Mouse (Mus musculus) hindbrain, embryonic 11.5 days (tissue): ENCODE results near the gene Nat8f6. TPM values are rescaled to one million over a fixed set of nuclear protein-coding genes. Genes with fewer than 3 reads are reported as not detected.
"Not testable (repeated sequence)": the region's sequence is repeated elsewhere in the genome, so short reads cannot be mapped to it uniquely, and the experiment has no call there.

Experiments used
- ATAC-seq: fragments of 200-750 bp; cut with Nextera tagmentation; 2 replicates; pipeline ENCODE4 v1.8.0; 2017; ENCODE audit warnings: mild to moderate bottlenecking, moderate TSS enrichment, moderate library complexity; ENCODE audit not compliant: low FRiP score
- DNase-seq: peaks from one replicate; pipeline ENCODE4 v3.0.0-alpha.2; 2015; ENCODE audit warnings: low spot score
- H3K27ac ChIP-seq: fragments of 300-500 bp; sonication (generic); 2 replicates; pipeline ENCODE4 v1.5.1; 2014; ENCODE audit warnings: mild to moderate bottlenecking, low read depth, low read length
- H3K27me3 ChIP-seq: fragments of 300-500 bp; sonication (generic); 2 replicates; pipeline ENCODE4 v1.6.1; 2014; ENCODE audit warnings: mild to moderate bottlenecking, low read length, moderate library complexity, mixed read lengths; ENCODE audit not compliant: control insufficient read depth, insufficient read depth
- H3K36me3 ChIP-seq: fragments of 300-500 bp; sonication (generic); 2 replicates; pipeline ENCODE4 v1.6.1; 2014; ENCODE audit warnings: mild to moderate bottlenecking, low read length, moderate library complexity, mixed read lengths; ENCODE audit not compliant: control insufficient read depth, insufficient read depth
- H3K4me1 ChIP-seq: fragments of 300-500 bp; sonication (generic); replicated peaks from 2 replicates; pipeline ENCODE4 v1.6.1; 2014; ENCODE audit warnings: low read length, mixed read lengths; ENCODE audit not compliant: control insufficient read depth, insufficient read depth
- H3K4me2 ChIP-seq: fragments of 300-500 bp; sonication (generic); replicated peaks from 2 replicates; pipeline ENCODE4 v1.6.1; 2014; ENCODE audit warnings: mild to moderate bottlenecking, low read depth, low read length
- H3K4me3 ChIP-seq: fragments of 300-500 bp; sonication (generic); 2 replicates; pipeline ENCODE4 v1.5.1; 2014; ENCODE audit warnings: low read depth, low read length
- H3K9ac ChIP-seq: fragments of 300-500 bp; sonication (generic); 2 replicates; pipeline ENCODE4 v1.6.1; 2014; ENCODE audit warnings: low read depth, low read length
- H3K9me3 ChIP-seq: fragments of 300-500 bp; sonication (generic); 2 replicates; pipeline ENCODE4 v1.6.1; 2016; ENCODE audit warnings: low read length; ENCODE audit not compliant: control insufficient read depth
- WGBS: fragments of 180-500 bp; shearing (Covaris S2); extraction: QIAGEN DNeasy Blood & Tissue Kit; methylation state at CpG from one replicate; pipeline ENCODE4 v1.1.7; 2014; 5-methylcytosine and 5-hydroxymethylcytosine counted together
- polyA plus RNA-seq: library from polyadenylated mRNA; unstranded; fragments of >200 nt; fragmentation: Nextera tagmentation; extraction: Ambion mirVana; gene quantifications from 2 replicates; pipeline ENCODE4 v1.2.1, GENCODE M21; 2014

The Nat8f6 gene
- polyA plus RNA-seq, 1 experiment from 2014 or later: not detected

DNA sequence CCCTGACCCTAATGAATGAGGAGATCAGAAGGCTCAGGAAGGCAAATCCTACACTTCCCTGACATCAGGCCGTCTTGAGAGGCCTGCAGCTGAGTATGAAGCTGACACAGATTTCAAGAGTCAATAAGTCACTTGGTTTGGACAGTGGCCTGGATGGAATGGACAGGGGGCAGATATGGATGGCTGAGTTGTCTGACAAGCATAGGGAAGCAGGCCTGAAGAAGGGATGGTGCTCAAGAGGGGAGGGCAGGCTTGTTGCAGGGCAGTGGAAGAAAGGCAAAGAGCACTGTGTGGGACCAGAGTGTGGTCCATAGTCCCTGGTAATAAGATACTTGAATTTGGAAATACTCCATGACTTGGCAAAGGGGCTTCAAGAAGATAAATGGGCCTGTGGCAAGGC is 8.7 kb upstream of the Nat8f6 start:
- H3K4me1 ChIP-seq: no peaks in the 10 kb centered on the region
- DNase-seq (no peak), ATAC-seq (no peak)
- H3K4me2 ChIP-seq: no peak overlapping the region
- H3K27ac ChIP-seq: no peak overlapping the region
- no peaks in the 10 kb centered on the region for H3K9me3 ChIP-seq
- no peaks in the 10 kb centered on the region for H3K27me3 ChIP-seq
- H3K36me3 ChIP-seq: no peaks in the 10 kb centered on the region
- H3K4me3 ChIP-seq: no peak overlapping the region
- WGBS: 65% methylated on average over 1 of the region's 1 CpGs
- H3K9ac ChIP-seq: no peak overlapping the region

DNA sequence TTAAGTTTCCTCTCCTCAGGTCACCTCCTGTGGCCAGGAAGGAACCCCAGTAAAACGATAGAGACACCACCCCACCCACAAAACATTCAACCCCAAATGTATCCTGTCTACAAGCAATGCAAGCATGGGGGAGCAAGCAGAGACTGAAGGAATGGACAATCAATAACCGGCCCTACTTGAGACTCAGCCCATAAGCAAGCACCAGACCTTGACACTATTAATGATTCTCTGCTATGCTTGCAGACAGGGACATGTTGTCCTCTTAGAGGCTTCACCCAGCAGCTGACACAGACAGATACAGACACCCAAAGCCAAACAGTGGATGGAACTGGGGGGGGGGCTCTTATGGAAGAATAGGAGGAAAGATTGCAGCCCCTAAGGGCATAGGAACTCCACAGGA is 5.1 kb upstream of the Nat8f6 start:
- no peak for ATAC-seq

GRCm38 (mm10) chr6:85823382-85824090 is 2.8 kb upstream of the Nat8f6 start:
- H3K36me3 ChIP-seq: no peaks in the 10 kb centered on the region
- 84% methylated on average over 1 of the region's 1 CpGs for WGBS
- no peaks in the 10 kb centered on the region for H3K27me3 ChIP-seq
- no peaks in the 10 kb centered on the region for H3K4me1 ChIP-seq
- H3K4me3 ChIP-seq: no peak overlapping the region
- ATAC-seq: no peak
- no peak overlapping the region for H3K9ac ChIP-seq
- no peaks in the 10 kb centered on the region for H3K9me3 ChIP-seq
- no peak overlapping the region for H3K27ac ChIP-seq
- H3K4me2 ChIP-seq: no peak overlapping the region
- no peak for DNase-seq

More for the DNA sequence above, 5.1 kb upstream of the Nat8f6 start:
- Histone ChIP-seq H3K9ac (no peak overlapping the region), H3K27me3 (no peaks in the 10 kb centered on the region), H3K36me3 (no peaks in the 10 kb centered on the region), H3K9me3 (no peaks in the 10 kb centered on the region), H3K4me1 (no peaks in the 10 kb centered on the region), H3K27ac (no peak overlapping the region), H3K4me3 (no peak overlapping the region), H3K4me2 (no peak overlapping the region)
- WGBS: 86% methylated on average over 2 of the region's 2 CpGs
- DNase-seq: no peak

DNA sequence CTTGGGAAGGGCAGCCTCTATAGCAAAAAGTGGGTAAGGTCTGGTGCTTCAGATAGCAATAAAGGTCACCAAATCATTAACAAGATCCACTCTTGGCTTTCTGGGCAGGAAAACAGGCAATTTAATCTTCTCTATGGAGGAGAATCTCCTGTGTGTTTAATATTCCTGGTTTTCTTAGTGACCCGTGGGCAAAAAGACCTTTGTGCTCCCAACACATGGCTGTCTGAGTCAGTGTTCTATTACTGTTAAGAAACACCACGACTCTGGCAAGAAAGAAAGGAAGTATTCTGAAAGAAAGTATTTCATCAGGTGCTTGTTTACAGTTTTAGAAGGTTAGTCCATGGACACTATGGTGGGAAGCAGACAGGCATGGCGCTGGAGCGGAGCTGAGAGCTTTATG is 1.5 kb upstream of the Nat8f6 start:
- H3K4me2 ChIP-seq: no peak overlapping the region
- no peak for DNase-seq
- no peaks in the 10 kb centered on the region for H3K4me1 ChIP-seq
- no peak overlapping the region for H3K27ac ChIP-seq
- no peak overlapping the region for H3K9ac ChIP-seq
- H3K27me3 ChIP-seq: no peaks in the 10 kb centered on the region
- 85% methylated on average over 4 of the region's 4 CpGs for WGBS
- no peaks in the 10 kb centered on the region for H3K36me3 ChIP-seq
- no peaks in the 10 kb centered on the region for H3K9me3 ChIP-seq
- H3K4me3 ChIP-seq: no peak overlapping the region
- no peak for ATAC-seq

DNA sequence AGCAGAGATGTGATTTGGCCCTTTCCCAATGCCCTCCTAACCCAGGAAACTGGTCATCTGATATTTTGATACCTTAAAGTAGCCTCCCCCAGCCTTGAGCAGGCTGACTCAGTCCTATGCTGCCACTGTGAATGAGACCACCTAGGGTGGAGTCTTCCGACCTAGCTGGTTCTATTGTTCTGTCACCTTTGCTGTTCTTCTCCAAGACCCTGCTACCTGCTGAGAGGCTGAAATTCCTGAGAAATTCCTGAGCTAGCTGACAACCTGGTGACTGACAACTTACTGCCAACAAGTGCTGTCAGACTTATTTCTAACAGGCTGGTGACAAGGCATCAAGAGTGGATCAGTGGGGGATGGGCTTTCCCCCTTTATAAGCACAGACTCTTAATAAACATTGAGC is 2.4 kb downstream of the Nat8f6 start:
- no peak for ATAC-seq
- DNase-seq: no peak
- Histone ChIP-seq H3K9me3 (no peaks in the 10 kb centered on the region), H3K27ac (no peak overlapping the region), H3K4me3 (no peak overlapping the region), H3K9ac (no peak overlapping the region), H3K27me3 (no peaks in the 10 kb centered on the region), H3K4me1 (no peaks in the 10 kb centered on the region), H3K36me3 (no peaks in the 10 kb centered on the region), H3K4me2 (no peak overlapping the region)
- 24% methylated on average over 1 of the region's 1 CpGs for WGBS

- DNase-seq: no peak
- ATAC-seq: no peak
- no peaks in the 10 kb centered on the region for H3K27me3 ChIP-seq
- no peaks in the 10 kb centered on the region for H3K36me3 ChIP-seq
- H3K27ac ChIP-seq: no peak overlapping the region
- H3K4me1 ChIP-seq: no peaks in the 10 kb centered on the region
- H3K9me3 ChIP-seq: no peaks in the 10 kb centered on the region
- no peak overlapping the region for H3K9ac ChIP-seq
- H3K4me2 ChIP-seq: no peak overlapping the region
- WGBS: 86% methylated on average over 2 of the region's 2 CpGs
- no peak overlapping the region for H3K4me3 ChIP-seq
Observed at GRCm38 (mm10) chr6:85813339-85813738, 7.4 kb downstream of the Nat8f6 start.

- H3K4me1 ChIP-seq, H3K4me2 ChIP-seq, H3K9me3 ChIP-seq, DNase-seq, H3K4me3 ChIP-seq, H3K27me3 ChIP-seq, ATAC-seq, H3K36me3 ChIP-seq, H3K27ac ChIP-seq, H3K9ac ChIP-seq: not testable (repeated sequence)
- WGBS: 77% methylated on average over 2 of the region's 3 CpGs
Observed at GRCm38 (mm10) chr6:85810942-85811537, 9.7 kb downstream of the Nat8f6 start.

DNA sequence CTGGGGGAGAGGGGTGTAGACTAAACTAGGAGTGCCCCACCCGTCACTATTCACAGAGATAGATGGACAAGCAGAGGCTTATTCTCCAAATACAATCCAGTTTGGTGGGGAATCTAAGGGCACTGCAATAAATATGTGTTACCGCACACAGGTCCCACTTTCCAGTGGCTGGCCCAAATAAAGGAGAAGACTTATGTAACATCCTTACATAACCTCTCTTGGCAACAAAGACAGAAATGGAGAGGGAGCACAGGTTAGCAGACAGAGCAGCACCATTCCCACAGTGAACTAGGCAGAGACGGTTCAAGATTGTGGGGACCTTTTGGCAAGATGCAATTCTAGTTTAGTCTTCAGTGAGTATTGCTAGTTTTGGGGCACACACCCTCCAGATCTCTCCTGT is 10.2 kb downstream of the Nat8f6 start:
- not testable (repeated sequence) for H3K4me2 ChIP-seq, H3K9ac ChIP-seq, H3K9me3 ChIP-seq, H3K27me3 ChIP-seq, H3K36me3 ChIP-seq, DNase-seq, H3K4me3 ChIP-seq, H3K4me1 ChIP-seq, H3K27ac ChIP-seq, ATAC-seq
- 95% methylated on average over 2 of the region's 3 CpGs for WGBS

DNA sequence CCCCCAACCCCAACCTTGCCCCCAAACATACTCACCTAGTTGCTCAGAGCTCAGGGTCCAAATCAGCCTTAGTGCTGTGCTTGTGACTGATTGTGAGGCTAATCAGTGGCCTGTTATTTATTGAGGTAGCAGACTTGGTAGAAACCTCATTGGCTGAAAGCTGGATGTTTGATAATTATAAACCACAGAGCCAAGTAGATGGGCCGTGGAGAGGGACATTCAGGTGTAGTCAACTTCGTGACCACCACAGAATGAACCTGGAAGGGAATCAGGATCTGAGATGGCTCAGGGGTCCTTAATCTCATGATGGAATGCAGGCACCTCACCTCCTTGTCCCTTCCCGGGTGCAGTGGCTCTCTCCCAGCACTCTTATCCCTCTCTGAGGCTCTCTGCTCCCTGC is 11.0 kb downstream of the Nat8f6 start:
- H3K27me3 ChIP-seq, H3K4me2 ChIP-seq, H3K4me1 ChIP-seq, DNase-seq, H3K9me3 ChIP-seq, H3K4me3 ChIP-seq, H3K36me3 ChIP-seq, ATAC-seq, H3K27ac ChIP-seq, H3K9ac ChIP-seq: not testable (repeated sequence)
- 74% methylated on average over 2 of the region's 3 CpGs for WGBS
